Mouse (Mus musculus) E14TG2a.4 (cell line): ENCODE measurements around the gene Rnf43.

ENCODE experiments used
- CTCF ChIP-seq: conservative IDR thresholded peaks from 2 replicates; pipeline ENCODE4 v1.5.1; 2014; ENCODE audit warnings: low read length
- NANOG ChIP-seq: IDR thresholded peaks from 2 replicates; pipeline ENCODE4 v1.6.1; 2014; ENCODE audit warnings: borderline replicate concordance, low read length, mixed read lengths
- POU5F1 ChIP-seq: IDR thresholded peaks from 2 replicates; pipeline ENCODE4 v1.6.1; 2014; ENCODE audit warnings: low read length, borderline replicate concordance

GRCm38 (mm10) chr11:87678545-87678944 is 16.0 kb downstream of the Rnf43 start:
- TF ChIP-seq CTCF (no peak), NANOG (no peak), POU5F1 (no peak)
